Mouse (Mus musculus) CD4-positive, CD25-positive, alpha-beta regulatory T cell, adult 2 months (primary cell): ENCODE data around the gene Ankrd37.
A peak's percentile ranks its signal among the peaks of the same experiment; 100 is the strongest.

Source experiments
- DNase-seq: peaks from one replicate; pipeline ENCODE4 v3.0.0-alpha.2; 2012; ENCODE audit warnings: low read depth, low spot score

The Ankrd37 gene

GRCm38 (mm10) chr8:46005596-46005995 is at the start of gene Ankrd37:
TSS of gene Ankrd37 (minus strand) at chr8:46005707.
- DNase-seq, result no peak

- no peak for DNase-seq
Observed at GRCm38 (mm10) chr8:46040260-46040659, 34.8 kb upstream of the Ankrd37 start.

GRCm38 (mm10) chr8:46039666-46040065 is 34.2 kb upstream of the Ankrd37 start:
- DNase-seq, result no peak

GRCm38 (mm10) chr8:46036217-46036616 is 30.7 kb upstream of the Ankrd37 start:
- DNase-seq, result no peak

GRCm38 (mm10) chr8:46024392-46024791 is 18.9 kb upstream of the Ankrd37 start:
- DNase-seq, result no peak

- no peak for DNase-seq
Observed at GRCm38 (mm10) chr8:46022758-46023157, 17.3 kb upstream of the Ankrd37 start.

GRCm38 (mm10) chr8:46022203-46022602 is 16.7 kb upstream of the Ankrd37 start:
- no peak for DNase-seq

GRCm38 (mm10) chr8:46010746-46011680 is 5.5 kb upstream of the Ankrd37 start:
- no peak for DNase-seq

GRCm38 (mm10) chr8:46010306-46010705 is 4.8 kb upstream of the Ankrd37 start:
- no peak for DNase-seq

- no peak for DNase-seq
Observed at GRCm38 (mm10) chr8:46007050-46007672, 1.7 kb upstream of the Ankrd37 start.

GRCm38 (mm10) chr8:45999784-46000705 is 5.5 kb downstream of the Ankrd37 start:
- peak; percentile 99 for DNase-seq

- peak; percentile 47 for DNase-seq
Observed at GRCm38 (mm10) chr8:45999138-45999783, 6.2 kb downstream of the Ankrd37 start, which contains the start of gene Lrp2bp. TSS of gene Lrp2bp (plus strand) at chr8:45999303.

GRCm38 (mm10) chr8:45998228-45998627 is 7.3 kb downstream of the Ankrd37 start:
- DNase-seq, result no peak

- no peak for DNase-seq
Observed at GRCm38 (mm10) chr8:45995576-45995975, 9.9 kb downstream of the Ankrd37 start.

- peak; percentile 60 for DNase-seq
Observed at GRCm38 (mm10) chr8:45994111-45994510, 11.4 kb downstream of the Ankrd37 start.

- DNase-seq, result no peak
Observed at GRCm38 (mm10) chr8:45990631-45991310, 14.7 kb downstream of the Ankrd37 start.

GRCm38 (mm10) chr8:45988189-45988588 is 17.3 kb downstream of the Ankrd37 start:
- DNase-seq, result no peak

GRCm38 (mm10) chr8:45986665-45987064 is 18.8 kb downstream of the Ankrd37 start:
- DNase-seq, result no peak

GRCm38 (mm10) chr8:45975837-45976468 is 29.6 kb downstream of the Ankrd37 start:
- no peak for DNase-seq
